Mouse (Mus musculus): ENCODE data around the gene Fam78b. TPM values are rescaled to one million over a fixed set of nuclear protein-coding genes. Genes with fewer than 3 reads are reported as not detected.

Gene Fam78b
- polyA plus RNA-seq, 1 experiment from 2014 or later: 15.3 TPM

DNA sequence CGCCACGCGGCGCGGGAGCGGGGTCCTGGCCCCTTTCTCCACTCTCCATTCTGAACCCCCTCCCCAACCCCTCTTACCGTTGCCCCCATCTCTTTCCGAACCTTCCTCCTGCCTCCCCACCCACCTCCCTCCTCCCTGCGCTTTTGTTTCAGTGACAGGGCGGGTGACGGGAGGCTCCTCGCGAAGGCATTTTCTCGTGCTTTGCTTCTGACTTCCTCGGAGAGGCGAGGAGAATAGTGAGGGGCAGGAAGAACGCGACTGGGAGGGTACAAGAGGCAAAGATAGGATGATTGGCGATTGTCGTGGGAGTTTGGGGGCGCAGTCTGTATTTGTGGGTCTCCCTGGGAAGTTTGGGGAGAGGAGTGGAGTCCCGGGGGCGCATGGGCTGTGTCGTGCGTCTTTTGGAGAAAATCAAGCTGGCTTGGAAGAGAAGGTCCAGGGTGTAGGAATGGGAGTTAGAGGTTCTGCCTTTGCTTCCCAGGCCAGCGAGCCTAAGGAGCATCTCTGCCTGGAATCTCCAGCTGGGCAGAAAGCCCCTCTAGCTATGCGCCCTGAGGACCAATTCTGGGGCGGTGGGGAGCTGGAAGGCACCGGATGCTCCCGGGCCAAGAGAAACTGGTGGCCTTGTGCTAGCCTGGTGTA is 748 bp downstream of the Fam78b start:
- H3K9me3 ChIP-seq (ENCODE audit: control insufficient read depth, low read length): no peaks in the 10 kb centered on the region
- peak overlapping the region; percentile 97 for H3K27ac ChIP-seq
- no peaks in the 10 kb centered on the region for H3K36me3 ChIP-seq (replicated peaks; ENCODE audit: control insufficient read depth, insufficient read depth)
- DNase-seq (ENCODE audit: low spot score): no peak
- peaks cover 37% of the 10 kb centered on the region for H3K4me1 ChIP-seq (replicated peaks; ENCODE audit: control insufficient read depth, insufficient read depth, low read length)
- WGBS: under 1% methylated on average over 30 of the region's 30 CpGs
- peak overlapping the region; percentile 86 for H3K4me3 ChIP-seq (replicated peaks; ENCODE audit: low read length)
- no peak; the same call in 1 of the 2 replicates for ATAC-seq (ENCODE audit: low FRiP score)
- peak overlapping the region; percentile 72 for H3K4me2 ChIP-seq (replicated peaks)
- H3K9ac ChIP-seq: peak overlapping the region; percentile 90
- no peaks in the 10 kb centered on the region for H3K27me3 ChIP-seq (ENCODE audit: control insufficient read depth, insufficient read depth, low read length)

DNA sequence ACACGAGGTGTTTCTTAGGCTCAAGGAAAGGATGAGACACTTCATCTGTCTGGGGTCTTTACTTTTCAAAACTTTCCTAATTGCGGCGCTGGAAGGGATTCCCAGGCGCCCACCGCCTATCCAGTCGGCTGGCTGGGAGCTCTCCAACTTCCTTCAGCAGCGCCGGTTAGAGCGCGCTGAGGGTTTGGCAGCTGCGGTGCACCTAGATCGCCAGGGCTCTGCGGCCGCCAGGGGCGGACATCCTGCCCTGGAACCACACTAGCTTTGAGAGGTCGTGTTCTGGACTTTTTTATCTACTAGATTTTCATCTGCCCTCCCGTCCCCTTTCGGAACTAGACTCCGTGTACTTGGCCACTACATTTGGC is 1.3 kb downstream of the Fam78b start:
- WGBS: 2% methylated on average over 19 of the region's 19 CpGs
- Histone ChIP-seq H3K9ac (peak overlapping the region; percentile 90), H3K4me2 (replicated peaks) (peak overlapping the region; percentile 72), H3K36me3 (replicated peaks; ENCODE audit: control insufficient read depth, insufficient read depth) (no peaks in the 10 kb centered on the region), H3K9me3 (ENCODE audit: control insufficient read depth, low read length) (no peaks in the 10 kb centered on the region), H3K4me1 (replicated peaks; ENCODE audit: control insufficient read depth, insufficient read depth, low read length) (peaks cover 37% of the 10 kb centered on the region), H3K4me3 (replicated peaks; ENCODE audit: low read length) (peak overlapping the region; percentile 86), H3K27ac (peak overlapping the region; percentile 97), H3K27me3 (ENCODE audit: control insufficient read depth, insufficient read depth, low read length) (no peaks in the 10 kb centered on the region)
- ATAC-seq (ENCODE audit: low FRiP score) (no peak), DNase-seq (ENCODE audit: low spot score) (peak; percentile 51)

DNA sequence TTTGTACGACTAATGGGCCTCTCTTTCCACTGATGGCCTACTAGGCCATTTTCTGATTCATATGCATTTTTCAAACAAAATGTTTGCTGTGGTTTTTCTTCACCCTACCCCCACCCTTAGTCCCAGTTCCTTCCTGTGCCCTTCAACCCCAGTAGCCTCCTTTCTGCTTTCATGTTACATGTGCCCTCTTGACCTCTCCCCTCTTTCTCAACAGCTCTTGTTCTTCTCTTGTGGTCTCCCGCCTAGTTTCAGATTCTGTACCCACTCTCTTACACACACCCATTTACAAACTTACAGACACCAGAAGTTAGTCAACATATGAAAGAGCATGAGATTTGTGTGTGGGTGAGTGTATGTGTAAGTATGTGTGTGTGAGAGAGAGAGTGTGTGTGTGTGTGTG is 3.4 kb downstream of the Fam78b start:
- ATAC-seq (ENCODE audit: low FRiP score) (no peak), DNase-seq (ENCODE audit: low spot score) (no peak)
- Histone ChIP-seq H3K4me1 (replicated peaks; ENCODE audit: control insufficient read depth, insufficient read depth, low read length) (peaks cover 37% of the 10 kb centered on the region), H3K4me3 (replicated peaks; ENCODE audit: low read length) (no peak overlapping the region), H3K9me3 (ENCODE audit: control insufficient read depth, low read length) (no peaks in the 10 kb centered on the region), H3K4me2 (replicated peaks) (peak overlapping the region; percentile 72), H3K9ac (no peak overlapping the region), H3K36me3 (replicated peaks; ENCODE audit: control insufficient read depth, insufficient read depth) (no peaks in the 10 kb centered on the region), H3K27ac (no peak overlapping the region), H3K27me3 (ENCODE audit: control insufficient read depth, insufficient read depth, low read length) (no peaks in the 10 kb centered on the region)
- 56% methylated on average over 2 of the region's 2 CpGs for WGBS

DNA sequence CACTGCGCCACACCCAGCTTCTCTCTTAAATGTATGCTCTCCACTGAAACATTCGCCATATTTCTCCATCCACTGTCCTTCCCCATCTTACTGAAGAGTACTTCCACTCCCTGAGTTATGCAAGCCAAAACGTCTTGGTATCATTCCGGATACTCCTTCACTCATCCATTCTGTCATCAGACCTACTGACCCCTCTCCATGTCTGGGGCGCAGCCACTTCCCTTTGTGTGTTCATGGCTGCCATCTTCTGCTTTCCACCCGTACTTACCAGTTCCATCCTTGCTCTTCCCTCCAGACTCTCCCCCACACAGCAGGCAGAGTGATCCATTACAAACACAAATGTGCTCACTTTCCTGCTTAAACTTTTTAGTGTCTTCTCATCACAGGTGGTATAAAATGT is 6.1 kb downstream of the Fam78b start:
- ATAC-seq (ENCODE audit: low FRiP score) (no peak), DNase-seq (ENCODE audit: low spot score) (no peak)
- H3K27me3 ChIP-seq (ENCODE audit: control insufficient read depth, insufficient read depth, low read length): no peaks in the 10 kb centered on the region
- H3K9ac ChIP-seq: no peak overlapping the region
- H3K36me3 ChIP-seq (replicated peaks; ENCODE audit: control insufficient read depth, insufficient read depth): no peaks in the 10 kb centered on the region
- H3K4me2 ChIP-seq (replicated peaks): no peak overlapping the region
- WGBS: 86% methylated on average over 6 of the region's 6 CpGs
- H3K4me1 ChIP-seq (replicated peaks; ENCODE audit: control insufficient read depth, insufficient read depth, low read length): peaks cover 32% of the 10 kb centered on the region
- H3K27ac ChIP-seq: no peak overlapping the region
- H3K4me3 ChIP-seq (replicated peaks; ENCODE audit: low read length): no peak overlapping the region
- H3K9me3 ChIP-seq (ENCODE audit: control insufficient read depth, low read length): no peaks in the 10 kb centered on the region

DNA sequence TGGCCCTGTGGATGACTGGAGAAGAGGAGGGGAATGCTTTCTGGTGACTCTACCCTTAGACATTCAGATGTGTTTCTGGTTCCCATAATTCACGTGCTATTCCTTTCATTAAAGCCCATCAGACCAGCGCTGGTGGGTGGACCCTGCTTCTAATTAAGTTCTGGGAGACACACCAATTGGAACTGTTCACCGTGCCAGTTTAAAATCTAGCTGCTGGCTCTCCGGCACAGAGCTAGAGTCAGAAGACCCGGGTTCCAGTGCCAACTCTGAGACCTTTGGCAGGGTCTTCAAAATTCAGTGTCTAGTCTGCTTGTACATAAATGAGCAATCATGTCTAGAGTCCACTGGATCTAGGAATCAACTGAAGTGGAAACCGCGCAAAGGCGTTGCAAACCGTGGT is 9.0 kb downstream of the Fam78b start:
- H3K36me3 ChIP-seq (replicated peaks; ENCODE audit: control insufficient read depth, insufficient read depth): no peaks in the 10 kb centered on the region
- no peaks in the 10 kb centered on the region for H3K9me3 ChIP-seq (ENCODE audit: control insufficient read depth, low read length)
- H3K4me1 ChIP-seq (replicated peaks; ENCODE audit: control insufficient read depth, insufficient read depth, low read length): peaks cover 24% of the 10 kb centered on the region
- WGBS: 83% methylated on average over 9 of the region's 9 CpGs
- no peak for DNase-seq (ENCODE audit: low spot score)
- H3K9ac ChIP-seq: no peak overlapping the region
- H3K4me3 ChIP-seq (replicated peaks; ENCODE audit: low read length): no peak overlapping the region
- no peak overlapping the region for H3K4me2 ChIP-seq (replicated peaks)
- no peak for ATAC-seq (ENCODE audit: low FRiP score)
- H3K27me3 ChIP-seq (ENCODE audit: control insufficient read depth, insufficient read depth, low read length): no peaks in the 10 kb centered on the region
- H3K27ac ChIP-seq: no peak overlapping the region

DNA sequence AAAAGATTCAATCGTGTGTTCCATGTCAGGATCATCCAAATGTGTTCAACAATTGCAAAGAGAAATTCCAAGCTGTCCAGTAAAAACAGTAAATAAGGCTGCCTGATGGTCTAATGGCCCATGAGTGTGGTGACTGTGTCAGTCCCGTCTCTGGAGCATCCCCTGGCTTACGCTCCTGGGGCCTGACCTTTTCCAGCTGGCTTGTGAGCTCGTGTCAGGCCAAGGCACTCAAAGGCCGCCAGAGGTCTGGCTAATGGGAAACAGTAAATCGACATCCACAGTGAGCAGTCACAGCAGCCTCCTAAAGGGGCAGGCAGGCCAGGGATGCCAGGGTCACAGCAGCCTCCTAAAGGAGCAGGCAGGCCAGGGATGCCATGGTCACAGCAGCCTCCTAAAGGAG is 10.1 kb downstream of the Fam78b start:
- Histone ChIP-seq H3K27ac (no peak overlapping the region), H3K9me3 (ENCODE audit: control insufficient read depth, low read length) (no peaks in the 10 kb centered on the region), H3K9ac (no peak overlapping the region), H3K36me3 (replicated peaks; ENCODE audit: control insufficient read depth, insufficient read depth) (no peaks in the 10 kb centered on the region), H3K4me1 (replicated peaks; ENCODE audit: control insufficient read depth, insufficient read depth, low read length) (peaks cover 23% of the 10 kb centered on the region), H3K4me2 (replicated peaks) (no peak overlapping the region), H3K27me3 (ENCODE audit: control insufficient read depth, insufficient read depth, low read length) (no peaks in the 10 kb centered on the region), H3K4me3 (replicated peaks; ENCODE audit: low read length) (no peak overlapping the region)
- 31% methylated on average over 6 of the region's 6 CpGs for WGBS
- DNase-seq (ENCODE audit: low spot score) (no peak), ATAC-seq (ENCODE audit: low FRiP score) (no peak)

DNA sequence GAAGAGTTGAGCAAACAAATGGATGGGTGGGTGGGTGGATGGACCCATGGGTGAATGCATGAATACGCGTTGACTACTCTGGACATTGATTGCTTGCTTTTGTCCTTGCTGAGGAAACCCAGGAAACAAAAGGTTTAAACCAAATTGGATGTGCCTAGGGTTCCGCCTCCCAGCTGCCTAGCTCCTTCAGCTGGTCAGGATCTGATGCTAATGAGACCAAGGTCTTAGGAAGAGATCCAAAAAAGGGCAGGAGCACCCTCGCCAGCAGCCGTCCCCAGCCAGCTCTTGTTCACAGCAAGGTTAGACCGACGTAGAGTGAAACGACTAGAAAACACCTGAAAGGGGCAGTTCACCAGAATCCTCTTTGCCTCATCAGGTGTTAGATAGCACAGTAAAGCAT is 11.4 kb downstream of the Fam78b start:
- no peaks in the 10 kb centered on the region for H3K27me3 ChIP-seq (ENCODE audit: control insufficient read depth, insufficient read depth, low read length)
- no peak overlapping the region for H3K4me2 ChIP-seq (replicated peaks)
- H3K9me3 ChIP-seq (ENCODE audit: control insufficient read depth, low read length): no peaks in the 10 kb centered on the region
- H3K36me3 ChIP-seq (replicated peaks; ENCODE audit: control insufficient read depth, insufficient read depth): no peaks in the 10 kb centered on the region
- DNase-seq (ENCODE audit: low spot score) (no peak), ATAC-seq (ENCODE audit: low FRiP score) (no peak)
- H3K9ac ChIP-seq: no peak overlapping the region
- H3K4me3 ChIP-seq (replicated peaks; ENCODE audit: low read length): no peak overlapping the region
- WGBS: 43% methylated on average over 8 of the region's 8 CpGs
- H3K27ac ChIP-seq: no peak overlapping the region
- H3K4me1 ChIP-seq (replicated peaks; ENCODE audit: control insufficient read depth, insufficient read depth, low read length): peaks cover 25% of the 10 kb centered on the region

DNA sequence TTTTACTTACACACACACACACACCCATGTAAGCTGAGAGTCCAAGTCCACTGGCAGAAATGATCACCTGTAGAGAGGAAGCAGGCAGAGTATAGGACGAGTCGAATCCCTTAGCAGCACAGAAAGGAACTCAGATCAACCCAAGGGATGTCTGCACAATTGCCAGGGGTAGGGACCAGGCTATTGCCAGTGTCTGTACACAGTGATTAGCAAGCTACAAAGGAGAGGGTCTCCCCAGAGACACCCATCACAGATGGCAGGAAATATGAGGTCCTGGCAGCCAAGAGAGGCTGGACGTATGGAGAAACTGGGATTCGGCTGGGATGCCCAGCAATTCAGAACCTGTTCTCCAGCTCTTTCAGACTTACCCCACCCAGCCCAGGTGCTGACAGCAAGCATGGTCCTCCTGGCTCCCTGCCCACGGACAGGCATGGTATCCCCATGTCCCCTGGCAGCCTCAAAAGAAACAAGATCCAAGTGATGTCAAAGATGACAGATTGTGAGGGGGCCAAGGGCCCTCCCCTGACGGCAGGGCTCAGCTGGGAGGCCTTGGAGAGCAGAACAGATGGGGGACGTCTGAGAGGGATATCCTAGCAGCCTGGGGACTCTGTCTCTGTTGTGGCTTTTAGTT is 12.1 kb downstream of the Fam78b start:
- H3K9ac ChIP-seq: no peak overlapping the region; the same call in 1 of the 2 replicates
- DNase-seq (ENCODE audit: low spot score): peak; percentile 64
- H3K9me3 ChIP-seq (ENCODE audit: control insufficient read depth, low read length): no peaks in the 10 kb centered on the region
- H3K36me3 ChIP-seq (replicated peaks; ENCODE audit: control insufficient read depth, insufficient read depth): no peaks in the 10 kb centered on the region
- 18% methylated on average over 7 of the region's 7 CpGs for WGBS
- H3K4me2 ChIP-seq (replicated peaks): no peak overlapping the region
- no peaks in the 10 kb centered on the region for H3K27me3 ChIP-seq (ENCODE audit: control insufficient read depth, insufficient read depth, low read length)
- peaks cover 25% of the 10 kb centered on the region for H3K4me1 ChIP-seq (replicated peaks; ENCODE audit: control insufficient read depth, insufficient read depth, low read length)
- H3K4me3 ChIP-seq (replicated peaks; ENCODE audit: low read length): no peak overlapping the region
- peak; percentile 79 for ATAC-seq (ENCODE audit: low FRiP score)
- H3K27ac ChIP-seq: peak overlapping the region; percentile 4; the same call in 1 of the 2 replicates

DNA sequence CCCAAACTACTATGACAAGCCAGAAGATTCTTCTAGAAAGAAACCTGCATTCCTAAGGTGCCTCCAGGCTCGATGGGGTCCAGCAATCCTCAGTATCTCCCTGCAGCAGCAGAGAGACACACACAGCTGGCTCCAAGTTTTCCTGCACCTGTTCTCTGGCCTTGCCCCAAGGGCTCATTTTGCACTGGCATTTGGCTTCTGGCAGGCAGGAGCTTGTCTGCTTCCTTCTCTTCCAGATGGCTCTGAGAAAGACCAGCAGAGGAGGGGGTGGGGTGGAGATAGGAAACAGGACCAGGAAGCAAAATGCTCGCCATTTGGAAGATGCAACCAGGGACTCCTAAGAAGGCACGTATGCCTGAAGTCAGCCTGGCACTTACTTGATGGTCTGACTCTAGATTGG is 15.1 kb downstream of the Fam78b start:
- Histone ChIP-seq H3K9ac (no peak overlapping the region), H3K4me1 (replicated peaks; ENCODE audit: control insufficient read depth, insufficient read depth, low read length) (peaks cover 26% of the 10 kb centered on the region), H3K4me3 (replicated peaks; ENCODE audit: low read length) (no peak overlapping the region), H3K27me3 (ENCODE audit: control insufficient read depth, insufficient read depth, low read length) (no peaks in the 10 kb centered on the region), H3K9me3 (ENCODE audit: control insufficient read depth, low read length) (no peaks in the 10 kb centered on the region), H3K27ac (no peak overlapping the region), H3K4me2 (replicated peaks) (no peak overlapping the region), H3K36me3 (replicated peaks; ENCODE audit: control insufficient read depth, insufficient read depth) (no peaks in the 10 kb centered on the region)
- WGBS: 59% methylated on average over 3 of the region's 3 CpGs
- ATAC-seq (ENCODE audit: low FRiP score) (no peak), DNase-seq (ENCODE audit: low spot score) (no peak)

All from hindbrain, embryonic 14.5 days (tissue).